Mouse (Mus musculus) heart, postnatal 0 days (tissue): ENCODE results near the gene Hpse2. TPM values are rescaled to one million over a fixed set of nuclear protein-coding genes. Genes with fewer than 3 reads are reported as not detected.

Experiments
- ATAC-seq: fragments of 200-750 bp; cut with Nextera tagmentation; 2 replicates; pipeline ENCODE4 v1.8.0; 2017; ENCODE audit warnings: low read depth, moderate number of reproducible peaks, moderate library complexity; ENCODE audit not compliant: insufficient read depth
- DNase-seq: peaks from one replicate; pipeline ENCODE4 v3.0.0-alpha.2; 2016; ENCODE audit warnings: low spot score
- H3K27ac ChIP-seq: fragments of 300-500 bp; sonication (generic); 2 replicates; pipeline ENCODE4 v1.5.1; 2014; ENCODE audit warnings: low read depth, mild to moderate bottlenecking
- H3K27me3 ChIP-seq: fragments of 300-500 bp; sonication (generic); 2 replicates; pipeline ENCODE4 v1.6.1; 2014; ENCODE audit warnings: low read length, mixed read lengths; ENCODE audit not compliant: control insufficient read depth, insufficient read depth
- H3K36me3 ChIP-seq: fragments of 300-500 bp; sonication (generic); replicated peaks from 2 replicates; pipeline ENCODE4 v1.6.1; 2014; ENCODE audit warnings: low read length, mixed read lengths; ENCODE audit not compliant: control insufficient read depth, insufficient read depth
- H3K4me1 ChIP-seq: fragments of 300-500 bp; sonication (generic); 2 replicates; pipeline ENCODE4 v1.6.1; 2014; ENCODE audit warnings: antibody characterized with exemption; ENCODE audit not compliant: control insufficient read depth, insufficient read depth
- H3K4me2 ChIP-seq: fragments of 300-500 bp; sonication (generic); 2 replicates; pipeline ENCODE4 v1.6.1; 2014; ENCODE audit warnings: low read depth, mild to moderate bottlenecking, low read length, moderate library complexity
- H3K4me3 ChIP-seq: fragments of 300-500 bp; sonication (generic); 2 replicates; pipeline ENCODE4 v1.5.1; 2014; ENCODE audit warnings: low read depth, low read length
- H3K9ac ChIP-seq: fragments of 300-500 bp; sonication (generic); replicated peaks from 2 replicates; pipeline ENCODE4 v1.6.1; 2014; ENCODE audit warnings: low read depth, low read length, mixed read lengths
- H3K9me3 ChIP-seq: fragments of 300-500 bp; sonication (generic); replicated peaks from 2 replicates; pipeline ENCODE4 v1.6.1; 2016; ENCODE audit warnings: low read length; ENCODE audit not compliant: control insufficient read depth
- CTCF ChIP-seq: IDR thresholded peaks from 2 replicates; pipeline ENCODE4 v1.5.1; 2016; ENCODE audit warnings: antibody characterized with exemption, control low read depth, low read depth
- EP300 ChIP-seq: IDR thresholded peaks from 2 replicates; pipeline ENCODE4 v1.6.1; 2016; ENCODE audit warnings: antibody characterized with exemption, low read depth
- WGBS: fragments of 180-500 bp; shearing (Covaris S2); extraction: QIAGEN DNeasy Blood & Tissue Kit; methylation state at CpG from one replicate; pipeline ENCODE4 v1.1.7; 2014; 5-methylcytosine and 5-hydroxymethylcytosine counted together
- polyA plus RNA-seq: library from polyadenylated mRNA; unstranded; fragments of >200 nt; fragmentation: Nextera tagmentation; extraction: Ambion mirVana; gene quantifications from 2 replicates; pipeline ENCODE4 v1.2.1, GENCODE M21; 2015
- total RNA-seq: library from RNA; depleted of rRNA; stranded (reverse); fragments of >200 nt; gene quantifications from 2 replicates; pipeline ENCODE4 v1.2.3, GENCODE M21; 2014; ENCODE audit warnings: low replicate concordance

Hpse2 gene
- total and polyA plus RNA-seq, 2 experiments from 2014 or later = 0.45 to 0.69 TPM

- no peak overlapping the region for H3K27ac ChIP-seq
- H3K4me1 ChIP-seq = no peaks in the 10 kb centered on the region
- H3K9me3 ChIP-seq = no peaks in the 10 kb centered on the region
- no peak overlapping the region for H3K4me3 ChIP-seq
- H3K36me3 ChIP-seq = no peaks in the 10 kb centered on the region
- H3K9ac ChIP-seq = no peak overlapping the region
- no peak for ATAC-seq
- TF ChIP-seq CTCF (no peak), EP300 (no peak)
- H3K27me3 ChIP-seq = no peaks in the 10 kb centered on the region
- DNase-seq = no peak
- no peak overlapping the region for H3K4me2 ChIP-seq
- 74% methylated on average over 6 of the region's 6 CpGs for WGBS
Observed at GRCm38 (mm10) chr19:42902410-42903021, 485.6 kb downstream of the Hpse2 start.

GRCm38 (mm10) chr19:42891599-42891998 lies 496.6 kb downstream of the Hpse2 start:
- H3K9me3 ChIP-seq = no peaks in the 10 kb centered on the region
- peak; percentile 40 for DNase-seq
- ATAC-seq = peak; percentile 69
- H3K36me3 ChIP-seq = no peaks in the 10 kb centered on the region
- H3K27ac ChIP-seq = peak overlapping the region; percentile 38; the same call in 1 of the 2 replicates
- H3K4me1 ChIP-seq = no peaks in the 10 kb centered on the region
- 45% methylated on average over 5 of the region's 5 CpGs for WGBS
- no peak overlapping the region for H3K4me2 ChIP-seq
- no peaks in the 10 kb centered on the region for H3K27me3 ChIP-seq
- no peak overlapping the region for H3K9ac ChIP-seq
- TF ChIP-seq EP300 (no peak), CTCF (no peak)
- H3K4me3 ChIP-seq = no peak overlapping the region

- H3K9me3 ChIP-seq = no peaks in the 10 kb centered on the region
- no peak for TF ChIP-seq CTCF
- TF ChIP-seq EP300 = no peak
- H3K27me3 ChIP-seq = no peaks in the 10 kb centered on the region
- no peak for DNase-seq
- H3K9ac ChIP-seq = no peak overlapping the region
- no peaks in the 10 kb centered on the region for H3K36me3 ChIP-seq
- H3K4me1 ChIP-seq = no peaks in the 10 kb centered on the region
- WGBS = 48% methylated on average over 4 of the region's 4 CpGs
- no peak overlapping the region for H3K4me2 ChIP-seq
- no peak overlapping the region for H3K4me3 ChIP-seq
- no peak; the same call in 1 of the 2 replicates for ATAC-seq
- H3K27ac ChIP-seq = no peak overlapping the region
Observed at GRCm38 (mm10) chr19:42877653-42878052, 510.5 kb downstream of the Hpse2 start.

- Histone ChIP-seq H3K4me1 (no peaks in the 10 kb centered on the region), H3K9ac (no peak overlapping the region)
- TF ChIP-seq EP300 (no peak), CTCF (no peak)
Observed at GRCm38 (mm10) chr19:42876563-42876962, 511.6 kb downstream of the Hpse2 start.

GRCm38 (mm10) chr19:42869663-42870530 lies 518.3 kb downstream of the Hpse2 start:
- Histone ChIP-seq H3K9me3 (no peaks in the 10 kb centered on the region), H3K27ac (no peak overlapping the region), H3K27me3 (no peaks in the 10 kb centered on the region), H3K4me3 (no peak overlapping the region), H3K9ac (no peak overlapping the region), H3K4me2 (no peak overlapping the region), H3K36me3 (no peaks in the 10 kb centered on the region), H3K4me1 (peaks cover 12% of the 10 kb centered on the region)
- no peak for TF ChIP-seq CTCF
- no peak for TF ChIP-seq EP300
- 61% methylated on average over 8 of the region's 8 CpGs for WGBS
- ATAC-seq (peak; percentile 20; the same call in 1 of the 2 replicates), DNase-seq (no peak)

More at GRCm38 (mm10) chr19:42876563-42876962, 511.6 kb downstream of the Hpse2 start:
- no peak overlapping the region for H3K27ac ChIP-seq
- H3K27me3 ChIP-seq = no peaks in the 10 kb centered on the region
- ATAC-seq (no peak), DNase-seq (no peak)
- H3K9me3 ChIP-seq = no peaks in the 10 kb centered on the region
- H3K4me3 ChIP-seq = no peak overlapping the region
- 86% methylated on average over 4 of the region's 4 CpGs for WGBS
- no peak overlapping the region for H3K4me2 ChIP-seq
- H3K36me3 ChIP-seq = no peaks in the 10 kb centered on the region
